Mouse (Mus musculus): ENCODE measurements at regions not wholly inside any gene's neighbourhood (a gene's known extent, or its start where the extent isn't known, plus 50 kb on each side); places are given as distances from the start of the nearest gene placed in this dataset.
A peak's percentile ranks its signal among the peaks of the same experiment; 100 is the strongest.

- no peak for DNase-seq (ENCODE audit: low spot score in 2 of 2)
These were observed 125.6 kb downstream of the Smad6 start for GRCm38 (mm10) chr9:63896073-63896807.

- no peak for DNase-seq (ENCODE audit: low spot score in 2 of 2)
These were observed 129.5 kb downstream of the Smad6 start for GRCm38 (mm10) chr9:63892235-63892971.

- no peak for DNase-seq (ENCODE audit: low spot score in 2 of 2)
These were observed 131.1 kb downstream of the Smad6 start for GRCm38 (mm10) chr9:63890717-63891116.

- DNase-seq (ENCODE audit: low spot score in 2 of 2): no peak
These were observed 131.8 kb upstream of the Smad3 start for GRCm38 (mm10) chr9:63889570-63889969.

- DNase-seq (ENCODE audit: low spot score in 2 of 2): no peak
These were observed 127.2 kb upstream of the Smad3 start for GRCm38 (mm10) chr9:63884971-63885370.

- no peak for DNase-seq (ENCODE audit: low spot score in 2 of 2)
These were observed 126.1 kb upstream of the Smad3 start for GRCm38 (mm10) chr9:63883738-63884520.

GRCm38 (mm10) chr9:63881692-63882091 lies 123.9 kb upstream of the Smad3 start:
- no peak for DNase-seq (ENCODE audit: low spot score in 2 of 2)

GRCm38 (mm10) chr9:63881261-63881563 lies 123.4 kb upstream of the Smad3 start:
- DNase-seq (ENCODE audit: low spot score in 2 of 2): no peak

GRCm38 (mm10) chr9:63880487-63881260 lies 122.9 kb upstream of the Smad3 start:
- DNase-seq (ENCODE audit: low spot score in 2 of 2): no peak

- no peak for DNase-seq (ENCODE audit: low spot score in 2 of 2)
These were observed 122.1 kb upstream of the Smad3 start for GRCm38 (mm10) chr9:63879710-63880428.

- no peak for DNase-seq (ENCODE audit: low spot score in 2 of 2)
These were observed 120.1 kb upstream of the Smad3 start for GRCm38 (mm10) chr9:63877864-63878263.

- DNase-seq (ENCODE audit: low spot score in 2 of 2): no peak
These were observed 119.1 kb upstream of the Smad3 start for GRCm38 (mm10) chr9:63876886-63877285.

- no peak for DNase-seq (ENCODE audit: low spot score in 2 of 2)
These were observed 118.2 kb upstream of the Smad3 start for GRCm38 (mm10) chr9:63876023-63876422.

GRCm38 (mm10) chr9:63875193-63875592 lies 117.4 kb upstream of the Smad3 start:
- no peak for DNase-seq (ENCODE audit: low spot score in 2 of 2)

- DNase-seq (ENCODE audit: low spot score in 2 of 2): no peak
These were observed 106.6 kb upstream of the Smad3 start for GRCm38 (mm10) chr9:63864350-63864749.

- DNase-seq (ENCODE audit: low spot score in 2 of 2): no peak
These were observed 105.5 kb upstream of the Smad3 start for GRCm38 (mm10) chr9:63863328-63863727.

- DNase-seq (ENCODE audit: low spot score in 2 of 2): no peak
These were observed 104.6 kb upstream of the Smad3 start for GRCm38 (mm10) chr9:63862427-63862826.

GRCm38 (mm10) chr9:63861418-63861817 lies 103.6 kb upstream of the Smad3 start:
- DNase-seq (ENCODE audit: low spot score in 2 of 2): no peak

- DNase-seq (ENCODE audit: low spot score in 2 of 2): no peak
These were observed 102.4 kb upstream of the Smad3 start for GRCm38 (mm10) chr9:63860196-63860595.

GRCm38 (mm10) chr9:63856065-63856736 lies 98.4 kb upstream of the Smad3 start:
- peak; percentile 71 to 75 for DNase-seq (ENCODE audit: low spot score in 2 of 2)

- DNase-seq (ENCODE audit: low spot score in 2 of 2): no peak
These were observed 94.0 kb upstream of the Smad3 start for GRCm38 (mm10) chr9:63851809-63852208.

Data from frontal cortex, postnatal 14 days (tissue).